ENCODE assay signal across 25 mouse cellular contexts in the genomic region with DNA sequence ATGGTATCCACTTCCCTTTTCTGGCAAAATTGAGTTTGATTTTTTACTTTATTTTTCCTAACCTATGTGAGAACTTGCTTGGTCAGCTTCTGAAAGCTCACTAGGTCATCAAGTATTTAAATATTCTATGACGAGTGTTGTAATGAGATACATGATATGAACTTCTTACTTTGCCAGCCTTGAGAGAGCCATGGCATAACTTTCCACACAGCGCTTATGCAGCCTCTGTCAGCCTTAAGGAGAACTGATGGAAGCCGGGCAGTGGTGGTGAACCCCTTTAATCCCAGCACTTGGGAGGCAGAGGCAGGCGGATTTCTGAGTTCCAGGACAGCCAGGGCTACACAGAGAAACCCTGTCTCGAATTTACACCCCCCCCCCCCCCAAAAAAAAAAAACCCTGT. TPM values are rescaled to one million over a fixed set of nuclear protein-coding genes. Genes with fewer than 3 reads are reported as not detected.
"Had no signal": no experiment of that assay in that cellular context is flagged by ENCODE, and none has a peak within 500 bp of the region (broad histone marks: within the 10 kb centered on the region; RNA-seq: fewer than 3 reads in every experiment).

No protein-coding gene starts in this region.

- DNase-seq: forebrain, postnatal 0 days; gastrocnemius, postnatal 14 days; heart, adult 11 months; heart, adult 2 months; heart, postnatal 14 days; heart, postnatal 36 days; kidney, adult 11 months; kidney, adult 2 months; kidney, adult 9 months; kidney, postnatal 14 days; kidney, postnatal 36 days; layer of hippocampus, adult 9-11 months; layer of hippocampus, postnatal 36 days had no signal

- H3K4me1 ChIP-seq: heart, embryonic 12.5 days; hindbrain, embryonic 13.5 days; hindbrain, embryonic 15.5 days; limb, embryonic 13.5 days; limb, embryonic 15.5 days; liver, embryonic 12.5 days had no signal

- H3K4me3 ChIP-seq: heart, adult 2 months; heart, embryonic 12.5 days; hindbrain, embryonic 13.5 days; hindbrain, embryonic 15.5 days; kidney, embryonic 15.5 days; left cerebral cortex, adult 2 months; limb, embryonic 13.5 days; limb, embryonic 15.5 days; liver, embryonic 12.5 days had no signal

- H3K9me3 ChIP-seq: heart, embryonic 12.5 days; hindbrain, embryonic 13.5 days; hindbrain, embryonic 15.5 days; kidney, embryonic 15.5 days; limb, embryonic 13.5 days; limb, embryonic 15.5 days; liver, embryonic 12.5 days had no signal

- H3K27ac ChIP-seq: heart, adult 2 months; hindbrain, embryonic 13.5 days; hindbrain, embryonic 15.5 days; hindbrain, postnatal 0 days; kidney, embryonic 15.5 days; kidney, postnatal 0 days; left cerebral cortex, adult 2 months; limb, embryonic 13.5 days; limb, embryonic 15.5 days; liver, embryonic 12.5 days; liver, embryonic 14.5 days had no signal

- H3K27me3 ChIP-seq: heart, embryonic 12.5 days; hindbrain, embryonic 13.5 days; hindbrain, embryonic 15.5 days; kidney, embryonic 15.5 days; limb, embryonic 13.5 days; limb, embryonic 15.5 days; liver, embryonic 12.5 days had no signal

RNA-seq across cellular contexts. Expression of a gene that starts 35.1 kb away (rescaled TPM):
- total RNA-seq: hematopoietic stem cell, adult 5-6 weeks had no signal
